Mouse (Mus musculus) adrenal gland, adult 18-20 months (tissue): Measurements from ENCODE around the gene Gdf3. TPM values are rescaled to one million over a fixed set of nuclear protein-coding genes. Genes with fewer than 3 reads are reported as not detected.
A peak's percentile ranks its signal among the peaks of the same experiment; 100 is the strongest.
"Not testable (repeated sequence)": the region's sequence is repeated elsewhere in the genome, so short reads cannot be mapped to it uniquely, and the experiment has no call there.

ENCODE experiments used
- DNase-seq, 2 experiments: peaks; one replicate each; pipeline ENCODE4 v3.0.0; 2021 to 2022; ENCODE audit warnings: low spot score in 2 of 2
- long read RNA-seq, 2 experiments: library from polyadenylated mRNA; stranded (forward); transcript quantifications; one replicate each; pipeline ENCODE4 v2.0.0; 2021
- total RNA-seq, 2 experiments: library from RNA; stranded (reverse); gene quantifications; 1 replicate in 1 of 2; 2 replicates in 1 of 2; pipeline ENCODE4 v1.2.3; 2021

Gene Gdf3
- total RNA-seq, result not detected
- long read RNA-seq, experiment 1, result 0 reads
- long read RNA-seq, experiment 2, result 0 reads

- DNase-seq, result no peak
Measured at GRCm38 (mm10) chr6:122609771-122610170, at the start of gene Gdf3. Gene Gdf3 (minus strand): TSS chr6:122610087.

DNA sequence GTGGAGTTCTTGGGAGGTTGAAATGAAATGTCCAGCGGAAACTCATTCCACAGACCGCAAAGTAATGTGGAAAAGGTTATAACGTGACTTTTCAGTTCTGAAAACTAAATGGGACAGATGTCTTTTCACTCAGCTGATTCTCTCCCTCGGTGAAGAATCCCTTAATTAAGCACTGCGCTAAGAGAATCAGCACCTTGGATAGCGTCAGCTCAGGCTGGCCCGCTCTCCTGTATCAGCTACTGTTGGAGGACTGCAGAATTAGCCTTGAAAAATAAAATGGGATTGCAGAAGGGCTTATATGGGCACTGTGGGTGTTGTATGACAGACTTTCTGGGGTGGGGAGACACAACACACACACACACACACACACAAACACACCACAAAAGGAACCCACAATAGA, 49.7 kb upstream of the Gdf3 start:
- DNase-seq, result no peak

DNA sequence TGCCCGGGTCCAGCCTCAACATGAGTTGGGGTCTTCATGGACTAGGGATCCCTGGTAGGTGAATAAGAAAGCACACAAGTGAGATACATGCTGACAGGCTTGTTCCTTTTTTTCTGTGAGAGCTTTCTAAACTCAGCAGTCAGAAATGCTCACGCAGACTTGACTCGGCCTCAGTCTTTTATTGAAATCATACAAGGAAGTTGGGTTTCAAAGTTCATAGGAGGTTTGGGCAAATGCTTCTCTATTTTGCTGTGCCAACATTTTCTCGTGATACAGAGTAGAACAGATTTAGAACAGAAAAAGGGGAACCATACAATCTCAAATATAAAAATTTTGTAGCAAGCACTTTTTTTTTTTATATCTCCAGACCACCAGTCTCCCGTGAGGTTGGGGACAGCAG, 47.7 kb upstream of the Gdf3 start:
- DNase-seq, result no peak

- no peak for DNase-seq
Measured at GRCm38 (mm10) chr6:122654301-122654700, 44.4 kb upstream of the Gdf3 start.

DNA sequence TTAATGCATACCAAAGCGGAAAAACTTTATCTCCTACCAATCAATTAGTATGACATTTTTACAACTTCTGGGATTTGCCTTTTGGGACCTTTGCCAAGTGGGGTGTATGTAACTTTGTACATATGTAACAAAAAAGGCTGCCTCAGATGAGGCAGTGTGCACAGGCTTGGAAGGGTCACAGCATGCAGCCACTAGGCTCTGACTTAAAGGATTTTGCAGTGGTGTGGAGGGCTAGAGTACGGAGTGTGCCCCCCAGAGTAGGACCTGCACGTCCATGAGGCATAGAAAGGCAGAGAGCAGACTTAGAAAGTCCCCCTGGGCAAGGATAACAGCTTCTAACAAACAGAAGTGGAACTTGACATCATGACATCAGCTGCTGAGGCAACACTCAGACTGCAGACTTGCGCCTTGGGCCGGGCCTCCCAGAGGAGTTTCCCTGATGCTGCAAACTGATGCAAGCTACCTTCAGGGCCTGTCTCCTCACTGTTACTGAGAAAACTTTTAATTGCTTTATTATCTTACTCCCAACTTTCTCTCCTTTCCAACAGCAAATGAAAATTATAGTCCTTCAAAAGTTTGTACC, 40.6 kb upstream of the Gdf3 start:
- no peak for DNase-seq

DNA sequence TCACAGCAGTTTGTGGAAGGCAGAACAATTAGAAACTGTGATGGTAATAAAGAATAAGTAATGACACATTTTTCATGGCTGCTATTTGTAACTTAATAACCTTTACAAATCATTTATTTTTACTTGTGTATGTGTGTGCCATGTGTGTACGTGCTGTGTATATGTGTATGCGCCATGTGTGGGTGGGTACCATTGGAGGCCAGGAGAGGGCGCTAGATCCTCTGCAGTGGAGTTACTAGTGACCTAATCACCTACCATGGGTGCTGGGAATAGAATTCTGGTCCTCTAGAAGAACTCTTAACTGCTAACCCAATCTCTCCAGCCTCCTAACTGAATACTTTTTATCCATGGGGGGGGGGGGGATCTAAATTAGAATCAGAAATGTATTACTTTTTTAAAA, 40.0 kb upstream of the Gdf3 start:
- no peak for DNase-seq

DNA sequence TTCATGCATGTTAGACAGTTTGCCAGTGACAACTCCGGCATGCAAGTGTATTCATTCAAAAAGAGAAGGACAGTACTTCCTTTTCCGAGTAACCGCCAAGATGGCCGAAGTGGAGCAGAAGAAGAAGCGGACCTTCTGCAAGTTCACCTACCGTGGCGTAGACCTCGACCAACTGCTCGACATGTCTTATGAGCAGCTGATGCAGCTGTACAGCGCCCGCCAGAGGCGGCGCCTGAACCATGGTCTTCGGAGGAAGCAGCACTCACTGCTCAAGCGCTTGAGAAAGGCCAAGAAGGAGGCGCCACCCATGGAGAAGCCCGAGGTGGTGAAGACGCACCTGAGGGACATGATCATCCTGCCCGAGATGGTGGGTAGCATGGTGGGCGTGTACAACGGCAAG, 34.3 kb upstream of the Gdf3 start:
- not testable (repeated sequence) for DNase-seq

DNA sequence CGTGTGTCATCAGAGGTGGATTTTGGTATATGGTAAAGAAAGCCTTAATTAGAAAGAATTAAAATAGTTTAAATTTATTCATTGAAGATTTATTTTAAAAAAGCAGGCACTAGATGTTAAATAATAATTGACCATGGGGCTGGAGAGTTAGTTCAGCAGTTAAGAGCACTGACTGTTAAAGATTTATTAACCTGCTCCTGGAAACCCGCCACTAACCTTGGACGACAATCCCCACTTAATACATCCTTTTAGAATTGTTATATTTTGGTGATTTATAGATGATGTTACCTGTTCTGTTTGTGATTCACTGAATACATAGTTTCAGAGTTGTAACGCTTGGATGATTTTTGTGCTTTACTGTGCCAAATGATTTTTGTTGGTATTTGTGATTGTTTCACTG, 27.7 kb upstream of the Gdf3 start:
- DNase-seq, result not testable (repeated sequence)

DNA sequence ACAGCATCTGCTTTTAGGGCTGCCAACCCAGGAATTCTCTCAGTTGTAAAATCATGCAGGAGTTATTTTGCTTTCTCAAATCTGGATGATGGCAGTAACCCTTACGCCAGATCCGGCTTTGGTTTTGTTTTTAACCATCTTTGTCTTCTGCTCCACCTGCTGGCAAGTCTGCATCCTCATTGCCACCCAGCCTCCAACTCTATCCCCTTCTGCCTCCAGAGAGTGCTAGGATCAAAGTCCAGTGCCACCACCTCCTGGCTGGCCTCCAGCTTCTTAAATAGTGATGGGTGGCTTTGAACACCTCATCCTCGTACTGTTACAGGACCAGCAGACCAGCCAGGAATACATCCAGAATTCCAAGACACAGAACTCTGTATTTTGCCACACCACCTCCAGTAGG, 26.8 kb upstream of the Gdf3 start:
- no peak for DNase-seq

GRCm38 (mm10) chr6:122635315-122635714, 25.4 kb upstream of the Gdf3 start:
- peak in 1 of 2 experiments; percentile 29 for DNase-seq

DNA sequence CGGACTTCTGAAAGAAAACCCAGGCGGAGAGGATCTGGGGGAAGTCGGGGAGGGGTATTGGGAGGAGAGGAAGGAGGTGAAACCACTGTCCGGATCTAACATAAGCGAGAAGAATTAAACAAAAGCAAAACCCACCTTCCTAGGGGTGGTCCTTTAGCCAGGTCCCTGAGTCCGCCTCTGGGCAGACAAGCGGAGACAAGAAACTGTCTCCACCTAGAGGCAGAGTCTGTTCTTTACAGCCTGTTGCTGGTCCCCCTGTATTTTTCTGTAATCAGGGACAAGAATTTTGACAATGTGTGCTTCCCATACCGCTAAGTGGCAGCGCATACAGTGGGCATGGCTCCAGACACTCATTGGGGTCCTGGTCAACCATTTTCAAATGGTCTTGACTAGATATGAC, 23.5 kb upstream of the Gdf3 start:
- no peak for DNase-seq

DNA sequence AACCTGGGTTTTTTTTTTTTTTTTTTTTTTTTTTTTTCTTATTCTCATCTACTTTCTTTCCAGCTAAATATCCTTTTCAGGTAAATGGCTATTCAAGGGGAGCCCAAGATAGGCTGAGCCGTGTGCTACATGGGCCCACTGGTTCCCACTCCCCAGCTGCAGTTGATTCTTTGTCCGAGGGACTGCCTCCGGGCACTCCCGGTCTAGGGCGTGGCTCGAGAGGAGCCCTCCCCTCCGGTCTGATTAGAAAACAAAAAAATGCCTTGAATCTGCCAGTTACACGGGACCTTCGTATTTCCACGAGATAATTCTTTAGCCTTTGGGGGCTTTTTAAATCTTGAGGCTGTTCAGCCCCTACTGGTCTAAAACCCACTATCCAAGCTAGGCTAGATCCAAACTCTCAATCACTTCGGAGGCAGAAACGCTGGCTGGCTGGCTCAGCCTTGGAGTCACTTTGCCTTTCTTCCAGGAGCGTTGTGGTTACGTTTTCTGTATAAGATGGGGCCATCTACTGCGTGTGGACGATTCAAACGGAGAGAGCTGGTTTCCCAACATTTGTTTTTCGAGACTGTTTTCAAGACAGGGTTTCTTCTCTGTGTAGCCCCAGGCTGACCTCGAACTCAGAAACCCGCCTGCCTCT, 17.7 kb upstream of the Gdf3 start:
- no peak for DNase-seq

GRCm38 (mm10) chr6:122626110-122626509, 16.2 kb upstream of the Gdf3 start, which contains the start of gene Dppa3:
Gene Dppa3 (plus strand): TSS chr6:122626410.
- no peak for DNase-seq

- no peak for DNase-seq
Measured at GRCm38 (mm10) chr6:122625156-122625555, 15.3 kb upstream of the Gdf3 start.

DNA sequence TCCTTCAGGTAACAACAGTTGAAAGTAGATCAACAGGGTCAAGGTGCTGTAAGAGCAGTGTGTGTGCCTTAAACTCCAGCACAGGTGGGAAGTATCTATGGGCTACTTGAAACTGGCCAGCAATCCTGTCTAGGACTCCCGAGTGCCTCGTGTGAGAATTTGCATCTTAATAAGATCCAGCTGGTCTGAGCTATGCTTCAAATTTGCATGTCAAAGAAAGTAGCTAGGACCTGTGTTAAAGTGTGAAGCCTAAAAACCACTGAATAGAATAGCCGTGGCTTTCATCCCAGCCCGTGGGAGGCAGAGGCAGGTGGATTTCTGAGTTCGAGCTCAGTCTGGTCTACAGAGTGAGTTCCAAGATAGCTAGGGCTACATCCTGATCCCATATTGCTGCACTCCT, 14.6 kb upstream of the Gdf3 start:
- no peak for DNase-seq

DNA sequence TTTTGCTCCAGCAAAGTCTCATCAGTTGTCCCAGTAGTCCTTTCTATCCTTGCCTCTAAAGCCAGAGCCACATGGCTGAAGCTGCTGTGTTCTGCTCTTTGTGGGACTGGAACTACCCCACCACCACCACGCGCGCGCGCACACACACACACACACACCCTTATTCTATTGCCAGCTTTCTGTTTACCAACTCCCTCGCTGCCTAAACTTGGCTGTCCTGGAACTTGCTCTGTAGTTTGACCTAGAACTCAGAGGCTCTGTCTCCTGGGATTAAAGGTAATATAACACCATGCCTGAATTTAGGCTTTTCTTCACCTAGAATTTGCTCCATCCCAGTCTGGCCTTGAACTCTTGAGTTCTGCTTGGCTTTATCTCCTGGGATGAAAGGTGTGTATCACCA, 11.2 kb upstream of the Gdf3 start:
- DNase-seq, result no peak

- DNase-seq, result no peak
Measured at GRCm38 (mm10) chr6:122616022-122616421, 6.1 kb upstream of the Gdf3 start.

- DNase-seq, result no peak
Measured at GRCm38 (mm10) chr6:122614047-122614446, 4.2 kb upstream of the Gdf3 start.

DNA sequence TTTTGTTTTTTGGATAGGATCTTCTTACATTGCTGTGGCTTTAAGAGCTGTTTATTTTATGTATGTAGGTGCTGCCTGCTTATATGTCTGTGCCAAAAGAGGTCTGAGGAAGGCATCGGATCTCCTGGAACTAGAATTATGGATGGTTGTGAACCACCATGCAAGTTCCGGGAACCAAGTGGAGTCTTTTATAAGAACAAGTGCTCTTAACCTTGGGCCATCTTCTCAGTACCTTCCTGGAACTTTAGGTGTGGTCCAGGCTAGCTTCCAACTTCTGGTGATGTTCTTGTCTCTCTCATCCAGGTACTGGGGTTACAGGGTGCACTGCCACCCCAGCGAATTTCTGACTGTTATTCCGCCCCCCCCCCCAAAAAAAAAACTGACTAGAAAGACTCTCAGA, 2.5 kb upstream of the Gdf3 start:
- DNase-seq, result no peak

DNA sequence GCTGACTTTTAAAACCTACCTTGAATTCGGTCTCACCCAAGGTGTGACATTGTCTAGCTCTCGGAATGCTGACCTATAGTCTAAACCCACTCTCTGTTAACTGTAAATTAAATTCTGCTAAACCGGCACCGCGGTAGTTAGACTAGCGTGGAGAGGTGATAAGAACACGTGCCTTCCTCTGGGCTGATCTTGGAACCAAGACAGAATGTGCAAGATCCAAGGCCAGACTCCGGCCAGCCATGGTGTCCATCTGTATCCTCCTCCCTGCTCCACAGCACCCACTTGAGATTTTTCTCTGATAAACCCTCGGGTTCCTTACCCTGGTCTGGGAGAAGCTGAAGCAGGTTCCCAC, 534 bp downstream of the Gdf3 start:
- DNase-seq, result no peak

DNA sequence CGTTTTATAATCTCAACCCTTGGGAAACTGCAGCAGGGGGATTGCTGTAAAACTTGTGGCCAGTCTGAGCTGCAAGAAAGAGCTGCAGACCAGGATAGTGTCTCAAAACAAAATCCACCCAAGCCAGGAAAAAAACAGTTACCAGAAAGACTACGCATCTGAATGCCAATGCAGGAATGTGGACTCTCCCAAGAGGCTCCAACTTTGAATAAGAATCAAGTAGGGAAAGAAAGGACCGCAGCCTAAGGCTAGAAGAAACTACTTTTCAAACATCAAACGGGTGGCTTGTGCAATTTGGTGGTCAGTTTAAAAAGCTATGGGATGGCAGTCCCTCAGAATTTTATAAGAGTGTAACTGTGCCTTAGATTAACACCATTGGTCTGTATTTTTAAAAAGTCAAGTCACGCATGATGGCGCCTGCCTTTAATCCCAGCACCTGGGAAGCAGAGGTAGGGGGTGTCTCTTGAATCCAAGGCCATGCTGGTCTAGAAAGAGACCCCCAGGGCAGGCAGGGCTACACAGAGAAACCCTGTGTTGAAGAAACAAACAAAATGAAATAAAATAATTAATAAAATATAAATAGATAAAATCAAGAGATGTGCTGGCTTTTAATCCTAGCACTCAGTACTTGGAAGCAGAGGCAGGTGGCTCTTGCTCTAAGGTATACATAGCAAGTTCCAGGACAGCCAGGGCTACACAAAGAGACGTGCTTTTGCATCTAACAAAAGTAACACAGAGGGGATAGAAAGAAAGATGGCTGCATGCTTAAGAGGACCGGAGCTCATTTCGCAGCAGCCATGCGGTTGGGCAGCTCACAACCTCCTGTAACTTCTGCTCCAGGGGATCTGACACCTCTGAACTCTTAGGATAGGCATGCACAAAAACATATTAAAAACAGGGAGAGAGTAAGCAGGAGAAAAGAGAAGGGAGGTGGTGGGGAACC, 1.2 kb downstream of the Gdf3 start:
- no peak for DNase-seq

DNA sequence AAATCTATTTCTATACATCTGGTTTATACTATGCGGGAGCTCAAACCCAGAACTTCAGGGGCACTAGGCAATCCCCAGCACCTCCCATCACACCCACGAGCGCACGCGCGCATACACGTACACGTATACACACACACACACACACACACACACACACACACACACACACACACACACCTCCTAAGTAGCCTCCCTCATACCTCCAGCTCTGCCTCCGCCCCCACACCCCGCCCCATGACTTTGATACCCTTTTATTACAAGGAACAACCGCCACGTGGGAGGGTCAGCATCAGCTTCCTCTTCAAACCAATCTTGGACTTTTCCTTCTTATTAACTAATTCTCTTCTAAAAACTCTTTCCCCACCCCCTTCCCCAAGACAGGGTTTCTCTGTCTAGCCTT, 2.2 kb downstream of the Gdf3 start:
- DNase-seq, result no peak
